Mouse (Mus musculus) lung, embryonic 14.5 days (tissue): ENCODE data around the gene Hspb3. TPM values are rescaled to one million over a fixed set of nuclear protein-coding genes. Genes with fewer than 3 reads are reported as not detected.
A peak's percentile ranks its signal among the peaks of the same experiment; 100 is the strongest.

Experiments
- ATAC-seq: fragments of 200-750 bp; cut with Nextera tagmentation; 2 replicates; pipeline ENCODE4 v1.8.0; 2017; ENCODE audit warnings: mild to moderate bottlenecking, moderate TSS enrichment, moderate library complexity; ENCODE audit not compliant: insufficient read depth
- DNase-seq: peaks from one replicate; pipeline ENCODE4 v3.0.0-alpha.2; 2015
- H3K27ac ChIP-seq: fragments of 300-500 bp; sonication (generic); 2 replicates; pipeline ENCODE4 v1.5.1; 2014; ENCODE audit warnings: low read depth, mild to moderate bottlenecking, moderate library complexity
- H3K27me3 ChIP-seq: fragments of 300-500 bp; sonication (generic); 2 replicates; pipeline ENCODE4 v1.6.1; 2014; ENCODE audit warnings: low read length, control low read depth; ENCODE audit not compliant: insufficient read depth
- H3K36me3 ChIP-seq: fragments of 300-500 bp; sonication (generic); 2 replicates; pipeline ENCODE4 v1.6.1; 2014; ENCODE audit warnings: control low read depth; ENCODE audit not compliant: insufficient read depth
- H3K4me1 ChIP-seq: fragments of 300-500 bp; sonication (generic); 2 replicates; pipeline ENCODE4 v1.6.1; 2014; ENCODE audit warnings: antibody characterized with exemption, control low read depth; ENCODE audit not compliant: insufficient read depth
- H3K4me2 ChIP-seq: fragments of 300-500 bp; sonication (generic); 2 replicates; pipeline ENCODE4 v1.6.1; 2014; ENCODE audit warnings: mild to moderate bottlenecking
- H3K4me3 ChIP-seq: fragments of 300-500 bp; sonication (generic); 2 replicates; pipeline ENCODE4 v1.5.1; 2014; ENCODE audit warnings: low read depth, low read length
- H3K9ac ChIP-seq: fragments of 300-500 bp; sonication (generic); 2 replicates; pipeline ENCODE4 v1.6.1; 2014
- H3K9me3 ChIP-seq: fragments of 300-500 bp; sonication (generic); 2 replicates; pipeline ENCODE4 v1.6.1; 2016; ENCODE audit warnings: low read depth, low read length, control low read depth
- CTCF ChIP-seq: IDR thresholded peaks from 2 replicates; pipeline ENCODE4 v1.5.1; 2016; ENCODE audit warnings: antibody characterized with exemption, low read depth
- WGBS: fragments of 180-500 bp; shearing (Covaris S2); extraction: QIAGEN DNeasy Blood & Tissue Kit; methylation state at CpG from one replicate; pipeline ENCODE4 v1.1.7; 2014; 5-methylcytosine and 5-hydroxymethylcytosine counted together
- polyA plus RNA-seq: library from polyadenylated mRNA; unstranded; fragments of >200 nt; fragmentation: Nextera tagmentation; extraction: Ambion mirVana; gene quantifications from 2 replicates; pipeline ENCODE4 v1.2.1, GENCODE M21; 2014

Hspb3 gene
- polyA plus RNA-seq, 1 experiment from 2014 or later = not detected

GRCm38 (mm10) chr13:113693383-113693782 lies 29.9 kb upstream of the Hspb3 start:
- no peaks in the 10 kb centered on the region for H3K4me1 ChIP-seq
- no peak overlapping the region for H3K9ac ChIP-seq
- TF ChIP-seq CTCF = peak; percentile 82
- WGBS = 21% methylated on average over 6 of the region's 6 CpGs
- no peaks in the 10 kb centered on the region for H3K36me3 ChIP-seq
- ATAC-seq (no peak), DNase-seq (peak; percentile 76)
- no peak overlapping the region for H3K4me3 ChIP-seq
- H3K27ac ChIP-seq = no peak overlapping the region
- H3K4me2 ChIP-seq = no peak overlapping the region
- H3K9me3 ChIP-seq = no peaks in the 10 kb centered on the region
- H3K27me3 ChIP-seq = no peaks in the 10 kb centered on the region

GRCm38 (mm10) chr13:113691644-113692043 lies 28.2 kb upstream of the Hspb3 start:
- Histone ChIP-seq H3K27ac (no peak overlapping the region), H3K27me3 (no peaks in the 10 kb centered on the region), H3K4me2 (no peak overlapping the region), H3K4me3 (no peak overlapping the region), H3K9me3 (no peaks in the 10 kb centered on the region), H3K4me1 (no peaks in the 10 kb centered on the region), H3K36me3 (no peaks in the 10 kb centered on the region), H3K9ac (no peak overlapping the region)
- WGBS = 55% methylated on average over 9 of the region's 9 CpGs
- DNase-seq (no peak), ATAC-seq (no peak)
- TF ChIP-seq CTCF = no peak

- Histone ChIP-seq H3K9me3 (no peaks in the 10 kb centered on the region), H3K9ac (no peak overlapping the region), H3K4me3 (no peak overlapping the region), H3K4me2 (no peak overlapping the region), H3K27ac (no peak overlapping the region), H3K36me3 (no peaks in the 10 kb centered on the region), H3K4me1 (no peaks in the 10 kb centered on the region), H3K27me3 (no peaks in the 10 kb centered on the region)
- 60% methylated on average over 7 of the region's 7 CpGs for WGBS
- ATAC-seq (no peak), DNase-seq (no peak)
- no peak for TF ChIP-seq CTCF
Measured at GRCm38 (mm10) chr13:113689883-113690282, 26.4 kb upstream of the Hspb3 start.

GRCm38 (mm10) chr13:113686691-113687121 lies 23.2 kb upstream of the Hspb3 start:
- Histone ChIP-seq H3K4me2 (no peak overlapping the region), H3K4me1 (no peaks in the 10 kb centered on the region), H3K36me3 (no peaks in the 10 kb centered on the region), H3K27ac (no peak overlapping the region), H3K9me3 (no peaks in the 10 kb centered on the region), H3K27me3 (no peaks in the 10 kb centered on the region), H3K9ac (no peak overlapping the region), H3K4me3 (no peak overlapping the region)
- DNase-seq (no peak), ATAC-seq (no peak)
- WGBS = 56% methylated on average over 8 of the region's 8 CpGs
- TF ChIP-seq CTCF = no peak

- no peak overlapping the region for H3K4me2 ChIP-seq
- WGBS = 68% methylated on average over 5 of the region's 5 CpGs
- no peak overlapping the region for H3K9ac ChIP-seq
- no peaks in the 10 kb centered on the region for H3K9me3 ChIP-seq
- no peak for TF ChIP-seq CTCF
- H3K36me3 ChIP-seq = no peaks in the 10 kb centered on the region
- H3K4me1 ChIP-seq = no peaks in the 10 kb centered on the region
- H3K27me3 ChIP-seq = no peaks in the 10 kb centered on the region
- H3K27ac ChIP-seq = no peak overlapping the region
- ATAC-seq (no peak), DNase-seq (no peak)
- H3K4me3 ChIP-seq = no peak overlapping the region
Measured at GRCm38 (mm10) chr13:113682821-113683220, 19.3 kb upstream of the Hspb3 start.

- TF ChIP-seq CTCF = no peak
- WGBS = 87% methylated on average over 7 of the region's 7 CpGs
- H3K27ac ChIP-seq = no peak overlapping the region
- no peak overlapping the region for H3K9ac ChIP-seq
- H3K4me3 ChIP-seq = no peak overlapping the region
- H3K27me3 ChIP-seq = no peaks in the 10 kb centered on the region
- no peaks in the 10 kb centered on the region for H3K36me3 ChIP-seq
- no peak overlapping the region for H3K4me2 ChIP-seq
- no peak for ATAC-seq
- DNase-seq = no peak
- H3K4me1 ChIP-seq = no peaks in the 10 kb centered on the region
- H3K9me3 ChIP-seq = no peaks in the 10 kb centered on the region
Measured at GRCm38 (mm10) chr13:113680646-113681045, 17.2 kb upstream of the Hspb3 start.

GRCm38 (mm10) chr13:113669459-113670077 lies 6.1 kb upstream of the Hspb3 start:
- Histone ChIP-seq H3K4me2 (no peak overlapping the region), H3K4me1 (no peaks in the 10 kb centered on the region), H3K27ac (no peak overlapping the region), H3K9ac (no peak overlapping the region), H3K36me3 (no peaks in the 10 kb centered on the region), H3K4me3 (no peak overlapping the region), H3K27me3 (no peaks in the 10 kb centered on the region), H3K9me3 (no peaks in the 10 kb centered on the region)
- DNase-seq (peak; percentile 96), ATAC-seq (peak; percentile 44; the same call in 1 of the 2 replicates)
- TF ChIP-seq CTCF = peak; percentile 82
- WGBS = 30% methylated on average over 10 of the region's 10 CpGs

GRCm38 (mm10) chr13:113663883-113664282 lies 407 bp upstream of the Hspb3 start:
- DNase-seq = no peak

More at GRCm38 (mm10) chr13:113663883-113664282, 407 bp upstream of the Hspb3 start:
- Histone ChIP-seq H3K9ac (no peak overlapping the region), H3K4me3 (no peak overlapping the region), H3K27ac (no peak overlapping the region), H3K36me3 (no peaks in the 10 kb centered on the region), H3K4me1 (no peaks in the 10 kb centered on the region), H3K4me2 (no peak overlapping the region), H3K9me3 (no peaks in the 10 kb centered on the region), H3K27me3 (no peaks in the 10 kb centered on the region)
- TF ChIP-seq CTCF = no peak
- ATAC-seq = no peak
- 69% methylated on average over 7 of the region's 7 CpGs for WGBS
